Mouse (Mus musculus): ENCODE results near the gene Skiv2l. TPM values are rescaled to one million over a fixed set of nuclear protein-coding genes. Genes with fewer than 3 reads are reported as not detected.
"Not testable (repeated sequence)": the region's sequence is repeated elsewhere in the genome, so short reads cannot be mapped to it uniquely, and the experiment has no call there.

The Skiv2l gene
- polyA plus RNA-seq, 1 experiment from 2014 or later: 37.3 TPM

DNA sequence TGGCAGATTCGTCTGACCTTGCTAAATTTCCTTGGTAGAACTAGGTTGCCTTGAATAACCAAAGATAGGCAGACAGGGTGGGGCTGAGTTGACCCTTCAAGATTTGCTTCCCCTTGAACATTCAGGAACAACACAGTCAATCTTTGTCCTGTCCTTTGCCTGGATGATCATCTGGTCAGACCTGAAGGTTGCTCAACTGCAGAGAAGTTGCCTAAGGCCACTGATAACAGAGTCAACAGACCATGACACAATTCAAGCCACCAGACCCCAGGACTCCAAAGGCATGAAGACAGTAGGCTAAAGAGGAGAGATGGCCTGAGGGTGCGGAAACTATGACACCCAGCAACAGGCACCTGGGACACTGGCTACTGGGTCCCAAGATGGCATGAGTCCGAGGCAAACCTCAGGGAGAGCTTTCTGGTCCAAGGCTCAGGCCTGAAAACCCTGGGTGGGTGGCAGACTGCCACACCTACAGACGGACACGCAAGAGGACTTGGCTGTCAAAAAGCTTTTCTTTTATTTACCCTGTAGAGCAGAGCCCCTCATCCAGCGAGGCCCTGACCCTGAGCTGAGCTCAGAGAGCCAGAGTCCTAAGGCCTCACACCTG is 41.3 kb downstream of the Skiv2l start:
- no peak overlapping the region for H3K4me3 ChIP-seq (replicated peaks; ENCODE audit: low read depth, low read length)
- WGBS: 81% methylated on average over 6 of the region's 6 CpGs
- ATAC-seq (replicated peaks; ENCODE audit: low FRiP score, low read depth): no peak
- H3K27ac ChIP-seq: no peak overlapping the region
- H3K9me3 ChIP-seq (replicated peaks; ENCODE audit: low read length): no peaks in the 10 kb centered on the region
- no peak for TF ChIP-seq CTCF (IDR thresholded peaks at IDR 0.05; ENCODE audit: low read depth)
- H3K4me1 ChIP-seq (replicated peaks; ENCODE audit: insufficient read depth, low read length): no peaks in the 10 kb centered on the region
- H3K9ac ChIP-seq (ENCODE audit: low read depth, low read length): no peak overlapping the region
- no peaks in the 10 kb centered on the region for H3K36me3 ChIP-seq (ENCODE audit: insufficient read depth, low read length)
- DNase-seq (ENCODE audit: low spot score): no peak
- H3K27me3 ChIP-seq (ENCODE audit: insufficient read depth, low read length): no peaks in the 10 kb centered on the region
- no peak overlapping the region for H3K4me2 ChIP-seq (ENCODE audit: low read length)

DNA sequence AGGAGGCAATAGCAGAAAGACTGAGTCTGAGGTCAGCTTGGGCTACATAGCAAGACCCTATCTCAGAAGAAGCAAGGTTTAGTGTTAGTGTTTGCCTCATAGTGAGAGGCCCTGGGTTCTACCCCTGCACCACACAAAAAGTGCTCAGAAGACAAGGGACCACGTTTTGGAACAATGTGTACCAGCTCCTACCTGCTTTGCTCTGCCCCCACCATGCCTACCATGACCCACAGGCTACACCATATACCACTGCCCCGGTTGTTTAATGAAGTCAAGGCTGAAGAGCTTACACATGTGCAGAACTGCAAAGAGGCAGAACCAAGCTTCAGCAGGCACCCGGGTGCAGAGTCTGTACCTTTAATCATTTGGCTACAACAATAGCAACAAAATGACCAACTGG is 42.8 kb downstream of the Skiv2l start:
- WGBS: 71% methylated on average over 3 of the region's 3 CpGs
- Histone ChIP-seq H3K36me3 (ENCODE audit: insufficient read depth, low read length) (no peaks in the 10 kb centered on the region), H3K27ac (no peak overlapping the region), H3K4me3 (replicated peaks; ENCODE audit: low read depth, low read length) (no peak overlapping the region), H3K4me2 (ENCODE audit: low read length) (no peak overlapping the region), H3K4me1 (replicated peaks; ENCODE audit: insufficient read depth, low read length) (no peaks in the 10 kb centered on the region), H3K9me3 (replicated peaks; ENCODE audit: low read length) (no peaks in the 10 kb centered on the region), H3K27me3 (ENCODE audit: insufficient read depth, low read length) (no peaks in the 10 kb centered on the region), H3K9ac (ENCODE audit: low read depth, low read length) (no peak overlapping the region)
- ATAC-seq (replicated peaks; ENCODE audit: low FRiP score, low read depth) (no peak), DNase-seq (ENCODE audit: low spot score) (no peak)
- TF ChIP-seq CTCF (IDR thresholded peaks at IDR 0.05; ENCODE audit: low read depth): no peak

- Histone ChIP-seq H3K9me3 (replicated peaks; ENCODE audit: low read length) (no peaks in the 10 kb centered on the region), H3K4me3 (replicated peaks; ENCODE audit: low read depth, low read length) (no peak overlapping the region), H3K27me3 (ENCODE audit: insufficient read depth, low read length) (no peaks in the 10 kb centered on the region), H3K36me3 (ENCODE audit: insufficient read depth, low read length) (no peaks in the 10 kb centered on the region), H3K4me1 (replicated peaks; ENCODE audit: insufficient read depth, low read length) (no peaks in the 10 kb centered on the region), H3K4me2 (ENCODE audit: low read length) (no peak overlapping the region), H3K9ac (ENCODE audit: low read depth, low read length) (no peak overlapping the region), H3K27ac (no peak overlapping the region)
- TF ChIP-seq CTCF (IDR thresholded peaks at IDR 0.05; ENCODE audit: low read depth): peak; percentile 42; the same call in 1 of the 2 replicates
- DNase-seq (ENCODE audit: low spot score) (no peak), ATAC-seq (replicated peaks; ENCODE audit: low FRiP score, low read depth) (no peak)
- WGBS: 74% methylated on average over 6 of the region's 6 CpGs
Measured at GRCm38 (mm10) chr17:34804871-34805562, 45.0 kb downstream of the Skiv2l start.

GRCm38 (mm10) chr17:34804301-34804700 is 45.7 kb downstream of the Skiv2l start, which contains the start of gene Cyp21a1:
Gene Cyp21a1 (minus strand): TSS chr17:34804561.
- H3K4me3 ChIP-seq (replicated peaks; ENCODE audit: low read depth, low read length); H3K4me1 ChIP-seq (replicated peaks; ENCODE audit: insufficient read depth, low read length); H3K4me2 ChIP-seq (ENCODE audit: low read length); H3K27me3 ChIP-seq (ENCODE audit: insufficient read depth, low read length); H3K36me3 ChIP-seq (ENCODE audit: insufficient read depth, low read length); ATAC-seq (replicated peaks; ENCODE audit: low FRiP score, low read depth); DNase-seq (ENCODE audit: low spot score); H3K9ac ChIP-seq (ENCODE audit: low read depth, low read length); H3K9me3 ChIP-seq (replicated peaks; ENCODE audit: low read length); H3K27ac ChIP-seq: not testable (repeated sequence)
- 83% methylated on average over 2 of the region's 6 CpGs for WGBS

DNA sequence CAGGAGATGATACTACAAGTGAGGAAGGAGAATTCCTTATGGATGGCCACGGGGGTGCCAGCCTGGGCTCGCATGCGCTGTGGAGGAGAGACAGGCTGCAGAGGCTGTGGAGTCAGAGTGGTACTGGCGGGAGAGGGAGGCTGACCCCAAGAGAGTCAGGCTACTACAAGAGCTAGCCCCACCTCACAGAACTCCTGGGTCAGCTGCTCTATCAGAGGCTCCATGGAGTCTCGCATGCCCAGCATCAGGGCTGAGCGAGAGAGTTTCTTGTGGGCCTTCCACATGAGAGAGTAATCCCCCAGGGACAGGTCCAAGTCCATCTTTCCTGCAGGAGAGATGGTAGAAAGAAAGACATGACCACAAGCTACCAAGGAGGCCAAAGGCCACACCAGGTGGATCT is 46.6 kb downstream of the Skiv2l start:
- not testable (repeated sequence) for H3K9ac ChIP-seq (ENCODE audit: low read depth, low read length); H3K4me1 ChIP-seq (replicated peaks; ENCODE audit: insufficient read depth, low read length); H3K27ac ChIP-seq; ATAC-seq (replicated peaks; ENCODE audit: low FRiP score, low read depth); H3K36me3 ChIP-seq (ENCODE audit: insufficient read depth, low read length); H3K27me3 ChIP-seq (ENCODE audit: insufficient read depth, low read length); DNase-seq (ENCODE audit: low spot score); H3K9me3 ChIP-seq (replicated peaks; ENCODE audit: low read length); H3K4me3 ChIP-seq (replicated peaks; ENCODE audit: low read depth, low read length); H3K4me2 ChIP-seq (ENCODE audit: low read length)
- WGBS: 88% methylated on average over 6 of the region's 6 CpGs

- ATAC-seq (replicated peaks; ENCODE audit: low FRiP score, low read depth): not testable (repeated sequence)
Measured at GRCm38 (mm10) chr17:34802756-34803155, 47.3 kb downstream of the Skiv2l start.

DNA sequence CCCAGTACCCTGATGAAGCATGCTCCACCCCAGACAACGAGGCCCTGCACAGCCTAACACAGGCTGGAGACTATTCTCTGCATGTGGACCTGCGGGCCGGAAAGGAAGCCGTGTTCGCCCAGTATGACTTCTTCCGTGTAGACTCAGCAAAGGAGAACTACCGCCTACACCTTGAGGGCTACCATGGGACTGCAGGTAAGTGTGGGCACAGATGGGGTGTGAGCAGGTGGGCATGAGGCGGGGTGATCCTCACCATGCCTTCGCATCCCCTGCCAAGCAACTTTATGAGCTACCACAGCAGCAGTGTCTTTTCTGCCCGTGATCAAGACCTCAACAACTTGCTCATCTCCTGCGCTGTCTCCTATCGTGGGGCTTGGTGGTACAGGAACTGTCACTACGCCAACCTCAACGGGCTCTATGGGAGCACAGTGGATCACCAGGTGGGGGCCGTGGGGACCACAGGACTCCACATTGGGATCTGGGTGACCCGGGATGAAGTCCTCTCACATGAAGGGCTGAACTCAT is 49.2 kb downstream of the Skiv2l start:
- H3K27ac ChIP-seq; H3K4me1 ChIP-seq (replicated peaks; ENCODE audit: insufficient read depth, low read length); H3K4me2 ChIP-seq (ENCODE audit: low read length); DNase-seq (ENCODE audit: low spot score); H3K9ac ChIP-seq (ENCODE audit: low read depth, low read length); H3K9me3 ChIP-seq (replicated peaks; ENCODE audit: low read length); ATAC-seq (replicated peaks; ENCODE audit: low FRiP score, low read depth); H3K36me3 ChIP-seq (ENCODE audit: insufficient read depth, low read length); H3K27me3 ChIP-seq (ENCODE audit: insufficient read depth, low read length); H3K4me3 ChIP-seq (replicated peaks; ENCODE audit: low read depth, low read length): not testable (repeated sequence)
- WGBS: 94% methylated on average over 16 of the region's 16 CpGs

More at GRCm38 (mm10) chr17:34802756-34803155, 47.3 kb downstream of the Skiv2l start:
- not testable (repeated sequence) for H3K27me3 ChIP-seq (ENCODE audit: insufficient read depth, low read length); H3K4me1 ChIP-seq (replicated peaks; ENCODE audit: insufficient read depth, low read length); H3K4me3 ChIP-seq (replicated peaks; ENCODE audit: low read depth, low read length); DNase-seq (ENCODE audit: low spot score); H3K27ac ChIP-seq; H3K9ac ChIP-seq (ENCODE audit: low read depth, low read length); H3K9me3 ChIP-seq (replicated peaks; ENCODE audit: low read length); H3K36me3 ChIP-seq (ENCODE audit: insufficient read depth, low read length); H3K4me2 ChIP-seq (ENCODE audit: low read length)
- 88% methylated on average over 9 of the region's 9 CpGs for WGBS
